Mouse (Mus musculus): ENCODE results near the gene Itgb8.

Itgb8 gene

DNA sequence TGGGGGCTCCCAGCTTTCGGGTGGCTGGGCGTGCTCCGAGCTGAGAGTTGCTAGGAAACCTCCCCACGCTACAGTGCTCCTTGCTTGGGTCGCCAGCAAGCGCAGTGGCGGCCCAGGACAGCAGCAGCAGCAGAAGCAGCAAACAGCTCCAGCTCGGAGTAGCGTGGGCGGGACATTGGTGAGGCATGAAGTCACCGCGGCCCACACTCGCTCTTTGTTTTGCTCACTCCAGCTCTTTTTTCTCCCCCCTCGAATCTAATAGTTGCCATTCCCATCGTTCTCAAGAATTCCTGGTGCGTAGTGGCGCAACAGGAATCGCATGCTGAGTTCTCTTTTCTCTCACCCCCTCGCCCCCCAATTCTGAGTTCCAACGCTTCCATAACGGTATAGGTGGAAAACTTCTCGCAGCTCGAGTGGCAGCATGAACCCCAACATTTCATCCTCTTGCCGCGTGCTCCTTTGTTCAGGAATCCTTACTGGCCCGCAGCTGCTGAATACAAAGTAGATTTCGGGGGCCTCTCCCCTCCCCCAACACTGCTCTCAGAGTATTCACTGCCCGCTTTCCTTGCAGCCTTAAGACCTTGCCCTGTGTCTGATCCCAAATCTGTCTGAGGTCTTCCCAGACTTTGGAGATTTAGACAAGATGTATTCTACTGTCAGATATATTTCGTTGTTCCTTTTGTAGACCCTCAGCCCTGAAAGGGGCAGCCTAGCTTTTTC is at the start of gene Itgb8:
Itgb8 (minus strand) TSS at position 107 of the 720 bp plus-strand sequence.
- DNase-seq (ENCODE audit: low spot score): peak; percentile 67

DNA sequence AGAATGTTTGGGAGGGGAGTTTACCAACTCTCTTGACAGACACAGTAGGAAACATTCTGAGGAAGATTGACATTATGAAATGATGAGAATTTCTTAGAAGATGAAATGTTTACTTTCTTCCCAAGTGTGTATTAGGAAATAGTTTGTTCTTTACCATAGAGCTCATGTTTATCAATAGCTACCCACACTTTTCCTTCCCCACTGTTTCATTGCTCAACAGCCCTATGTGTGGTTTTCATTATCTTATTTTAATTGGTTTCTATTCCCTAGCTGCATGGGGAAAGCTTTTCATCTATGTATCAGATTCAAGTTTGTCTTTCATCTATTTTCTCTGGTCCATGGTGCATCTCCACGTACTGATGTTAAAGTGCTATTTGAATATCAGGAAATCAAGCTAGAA is 37.7 kb upstream of the Itgb8 start:
- DNase-seq (ENCODE audit: low spot score): no peak

DNA sequence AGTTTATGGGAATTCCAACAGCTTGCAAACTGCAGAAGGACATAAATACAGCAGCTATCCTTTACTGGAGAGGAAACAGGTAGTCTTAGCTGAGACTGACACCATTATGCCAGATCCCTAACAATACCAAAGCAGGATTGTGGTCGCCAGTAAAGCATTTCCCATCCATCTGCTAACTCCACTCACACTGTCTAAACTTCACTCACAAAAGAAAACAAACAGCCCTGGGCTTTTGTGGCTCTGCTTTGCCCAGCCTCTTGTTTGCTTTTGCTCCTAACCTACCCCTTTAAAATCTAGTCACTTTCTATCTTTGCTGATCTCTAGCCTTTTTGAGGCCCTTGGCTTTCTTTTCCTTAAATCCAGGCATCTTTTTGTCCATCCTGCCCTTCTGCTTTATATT is 35.0 kb upstream of the Itgb8 start:
- DNase-seq (ENCODE audit: low spot score): no peak

DNA sequence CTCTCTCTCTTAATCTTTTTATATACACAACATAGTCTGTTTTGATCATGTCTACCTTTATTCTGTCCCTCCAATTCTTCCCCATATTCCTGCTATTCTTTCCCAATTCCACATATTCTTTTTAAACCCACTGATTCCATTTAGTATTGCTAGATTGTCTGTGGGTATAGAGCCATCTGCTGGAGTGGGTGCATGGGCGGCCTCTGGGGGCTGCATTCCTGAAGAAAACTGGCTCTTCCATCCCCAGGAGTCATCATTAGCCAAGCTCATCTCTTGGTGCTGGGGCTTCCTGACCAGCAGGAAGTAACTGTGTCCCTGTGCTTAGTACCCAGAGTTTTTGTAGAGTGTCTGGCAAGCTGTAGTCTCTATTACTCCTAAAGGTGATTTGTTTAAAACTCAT is 33.4 kb upstream of the Itgb8 start:
- no peak for DNase-seq (ENCODE audit: low spot score)

DNA sequence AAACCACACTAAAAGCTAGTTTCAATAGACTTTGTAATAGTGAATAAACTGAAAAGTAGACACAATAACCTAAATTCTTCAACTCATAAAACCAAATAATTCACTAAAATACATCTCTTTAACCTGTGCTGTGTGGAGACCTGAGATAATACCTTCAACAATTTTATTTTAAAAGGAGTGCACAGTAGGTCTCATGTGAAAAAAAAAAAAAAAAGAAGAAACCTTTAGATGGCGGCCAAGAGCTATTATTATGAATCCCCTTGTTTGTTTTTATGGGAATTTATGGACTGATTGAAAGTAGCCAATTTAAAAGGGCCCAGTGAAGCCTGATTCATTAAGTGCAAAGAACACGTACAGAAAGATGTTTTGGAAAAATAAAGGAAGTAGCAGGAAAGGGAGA is 31.4 kb upstream of the Itgb8 start:
- no peak for DNase-seq (ENCODE audit: low spot score)

DNA sequence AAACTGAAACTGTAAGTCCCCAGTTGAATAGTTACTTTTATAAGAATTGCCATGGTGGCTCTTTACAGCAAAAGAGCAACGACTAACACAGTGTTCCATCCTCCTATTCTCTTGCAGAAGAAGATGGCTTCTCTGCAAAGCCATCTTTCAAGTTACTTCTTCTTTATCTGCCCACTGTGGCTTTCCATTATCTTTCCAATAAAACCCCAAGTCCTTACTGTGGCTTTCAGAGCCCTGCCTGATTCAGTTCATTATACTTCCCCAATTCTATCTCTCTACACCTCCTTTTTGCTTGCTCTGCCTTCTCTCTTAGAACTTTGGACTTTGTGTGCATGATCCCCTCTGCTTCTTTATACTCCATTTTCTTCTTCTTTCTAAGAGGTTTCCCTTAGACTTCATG is 30.1 kb upstream of the Itgb8 start:
- DNase-seq (ENCODE audit: low spot score): no peak

DNA sequence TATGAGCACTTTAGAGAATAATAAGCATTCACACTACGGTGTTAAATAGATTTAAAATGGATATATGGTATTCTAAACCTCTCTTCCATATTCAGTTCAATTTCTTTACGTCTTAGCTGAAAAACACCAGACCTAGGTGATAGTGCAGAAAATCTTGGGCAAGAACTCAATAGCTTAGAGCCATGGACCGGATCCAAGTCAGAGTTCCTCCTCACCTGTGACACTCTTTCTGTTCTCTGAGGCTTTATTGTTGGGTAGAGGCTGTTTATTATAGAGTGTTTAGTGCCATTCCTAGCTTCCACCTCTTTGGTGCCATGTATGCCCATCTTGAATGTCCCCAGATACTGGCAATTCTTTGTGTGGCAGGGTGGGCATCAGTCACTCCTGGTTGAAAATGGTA is 25.9 kb upstream of the Itgb8 start:
- DNase-seq (ENCODE audit: low spot score): no peak

DNA sequence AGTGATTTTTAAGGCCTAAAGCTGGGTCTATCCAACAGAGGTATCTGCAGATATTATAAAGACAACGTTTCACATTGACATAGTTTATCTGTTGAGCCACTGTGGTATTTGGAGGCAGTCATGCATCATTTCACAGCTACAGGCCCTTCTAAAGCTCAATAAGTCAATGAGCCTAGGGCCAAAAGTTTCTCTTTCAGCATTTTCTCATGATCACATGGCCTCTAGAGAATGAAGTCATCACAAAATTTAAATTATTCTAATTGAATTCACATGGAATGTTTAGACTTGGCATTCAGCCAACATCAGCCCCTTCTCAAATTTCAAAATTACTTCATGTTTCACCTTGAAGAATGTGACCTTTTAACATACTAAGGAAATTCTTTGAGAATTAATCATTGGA is 10.0 kb upstream of the Itgb8 start:
- peak; percentile 22 for DNase-seq (ENCODE audit: low spot score)

DNA sequence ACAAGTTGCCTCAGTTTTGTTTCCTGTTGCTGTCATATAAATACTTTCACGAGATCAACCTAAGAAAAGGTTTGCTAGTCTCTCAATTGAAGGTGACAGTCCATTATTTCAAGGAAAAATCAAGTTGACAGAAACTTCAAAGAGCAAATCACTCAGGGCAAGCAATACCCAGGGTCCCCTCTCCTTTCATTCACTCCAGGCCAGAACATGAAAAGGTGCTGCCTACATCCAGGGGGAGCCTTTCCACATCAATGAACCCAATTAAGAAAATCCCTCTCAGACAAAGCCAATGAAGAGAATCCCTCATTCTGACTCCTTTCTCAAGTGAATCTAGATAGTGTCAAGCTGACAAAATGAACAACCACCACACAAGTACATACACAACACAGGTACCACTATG is 2.5 kb upstream of the Itgb8 start:
- DNase-seq (ENCODE audit: low spot score): peak; percentile 55

DNA sequence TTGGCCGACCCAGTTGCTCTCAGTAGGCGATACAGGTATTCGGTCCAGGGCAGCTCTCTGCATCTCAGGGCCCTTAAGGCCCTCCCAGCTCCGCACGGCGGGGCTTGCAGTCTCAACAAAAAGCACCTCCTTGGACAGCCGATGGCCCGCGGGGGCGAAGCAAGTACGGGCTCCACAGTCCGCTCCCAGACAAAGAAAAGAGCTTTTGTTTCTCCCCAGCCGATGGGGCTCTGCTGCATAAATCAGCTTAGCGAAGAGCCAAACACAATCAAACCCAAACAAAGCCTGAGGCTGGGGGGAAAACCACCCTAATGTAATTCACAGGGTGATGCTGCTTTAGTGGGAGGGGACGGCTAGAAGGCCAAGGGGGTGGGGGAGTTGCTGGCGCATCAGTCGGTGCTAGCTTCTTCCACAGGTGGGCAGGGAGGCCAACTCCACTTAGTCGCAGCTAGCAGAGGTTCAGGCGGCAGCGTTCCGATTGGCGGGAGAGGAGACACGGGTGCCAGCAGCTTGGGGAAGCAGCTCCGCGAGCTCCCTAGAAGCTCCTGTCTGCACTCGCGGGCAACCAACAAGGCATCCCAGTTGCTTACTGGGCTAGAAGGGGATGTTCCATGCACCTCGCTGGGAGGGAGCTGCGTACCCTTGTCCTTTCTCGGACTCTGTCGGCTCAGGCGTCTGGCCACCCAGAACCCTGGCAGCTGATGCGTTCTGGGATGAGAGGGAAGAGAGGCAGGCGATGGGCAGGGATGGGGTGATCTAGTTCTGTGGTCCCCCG is 494 bp downstream of the Itgb8 start:
- DNase-seq (ENCODE audit: low spot score): peak; percentile 85

DNA sequence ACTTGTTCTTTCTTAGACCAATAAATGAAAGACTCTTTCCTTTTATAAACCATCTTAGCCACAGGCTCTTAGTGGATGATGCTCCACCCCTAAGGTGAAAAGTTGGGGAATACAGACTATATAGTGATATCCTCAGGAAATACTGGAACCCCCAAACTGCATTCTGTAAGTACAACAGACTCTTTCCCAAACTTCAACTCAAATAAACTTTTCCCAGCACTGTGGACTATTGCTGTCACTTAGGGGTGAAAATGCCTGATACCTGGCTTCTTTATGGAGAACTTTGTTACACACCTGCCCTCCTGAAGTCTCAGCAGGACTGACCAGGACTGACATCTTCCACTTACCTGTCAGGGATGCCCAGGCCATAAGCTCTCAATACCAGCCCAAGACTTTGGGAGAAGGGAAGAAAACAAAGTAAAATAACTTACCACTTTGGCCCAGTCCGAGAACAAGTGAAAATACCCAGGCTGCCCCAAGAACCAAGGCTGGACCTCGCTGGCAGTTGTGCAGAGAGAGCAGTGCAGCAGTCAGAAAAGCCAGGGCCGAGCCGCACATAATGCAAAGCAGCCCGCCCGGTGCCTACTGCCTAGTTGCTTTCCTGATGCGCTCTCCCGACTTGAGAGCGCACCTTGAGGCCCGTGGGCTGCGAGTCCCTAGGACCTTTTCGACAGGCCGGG is 1.2 kb downstream of the Itgb8 start:
- DNase-seq (ENCODE audit: low spot score): no peak

DNA sequence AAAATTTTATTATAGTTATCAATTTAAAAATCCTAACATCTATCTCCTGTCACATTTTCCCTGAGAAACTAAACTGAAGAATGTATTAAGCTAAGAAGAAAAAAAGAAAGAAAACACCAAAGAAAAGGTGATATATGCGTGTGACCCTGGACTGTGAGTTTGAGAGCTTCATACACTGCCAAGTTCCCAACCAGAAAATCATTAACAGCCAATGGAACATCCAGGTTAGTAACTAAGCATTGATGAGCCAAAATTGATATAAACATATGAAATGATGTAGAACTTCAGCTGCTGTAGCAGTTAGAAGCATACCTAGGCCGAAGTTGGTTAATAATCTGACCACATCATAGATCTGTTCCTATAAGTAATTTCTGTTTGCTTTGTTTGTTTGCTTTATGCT is 6.8 kb downstream of the Itgb8 start:
- DNase-seq (ENCODE audit: low spot score): no peak

DNA sequence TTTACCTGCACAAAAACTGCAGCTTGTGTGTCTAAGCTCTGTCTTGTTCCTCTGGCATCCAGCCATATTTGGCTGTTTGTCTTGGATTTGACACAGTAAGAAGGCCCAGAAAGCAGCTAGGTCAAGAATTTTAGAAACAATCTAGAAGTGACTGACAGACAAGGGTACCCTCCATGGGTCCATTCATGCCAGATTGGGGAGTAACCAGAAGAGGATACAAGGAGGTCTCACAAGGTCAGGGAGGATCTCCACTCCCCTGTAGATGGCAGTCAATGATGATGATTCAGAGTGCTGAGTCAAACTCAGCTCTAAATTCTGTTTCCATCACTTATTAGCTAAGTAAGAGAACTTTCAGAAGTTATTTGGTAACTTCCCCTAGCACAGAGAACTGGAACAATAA is 8.2 kb downstream of the Itgb8 start:
- no peak for DNase-seq (ENCODE audit: low spot score)

DNA sequence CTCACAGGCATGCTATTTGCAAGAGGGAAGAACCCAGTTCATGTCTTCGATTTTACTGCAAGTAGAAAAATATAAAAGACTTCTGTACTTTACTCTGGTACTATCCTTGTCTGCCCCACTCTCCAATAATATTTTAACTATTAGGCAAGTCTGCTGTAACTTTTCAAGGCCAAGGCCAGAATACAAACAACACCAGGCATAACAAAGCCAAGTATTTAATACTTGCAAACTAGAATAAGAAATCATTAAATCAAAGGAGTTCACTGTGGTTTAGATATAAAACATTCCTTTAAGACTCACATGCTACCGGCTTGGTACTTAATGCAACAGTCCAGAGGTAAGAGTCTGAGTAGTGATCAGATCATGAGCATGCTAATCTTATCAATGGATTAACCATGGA is 9.0 kb downstream of the Itgb8 start:
- no peak for DNase-seq (ENCODE audit: low spot score)

DNA sequence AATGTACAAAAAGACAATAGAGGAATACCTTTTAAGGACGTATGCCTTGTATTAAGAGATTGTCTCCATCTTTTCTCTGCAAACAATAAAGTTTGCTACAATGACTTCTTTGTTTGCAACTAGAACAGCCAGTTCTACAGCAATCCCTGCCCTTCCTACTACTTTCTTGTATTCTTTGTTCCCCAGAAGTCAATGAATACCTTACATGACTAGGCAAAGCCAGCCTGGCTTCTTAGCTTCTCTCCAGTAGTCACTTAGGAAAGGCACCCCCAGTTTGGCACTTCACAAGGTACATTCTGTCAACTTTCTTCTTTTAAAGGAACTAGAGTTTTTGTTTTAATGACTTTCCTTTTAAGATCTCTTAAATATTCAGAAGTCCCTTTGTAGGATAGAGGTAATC is 10.7 kb downstream of the Itgb8 start:
- DNase-seq (ENCODE audit: low spot score): no peak

DNA sequence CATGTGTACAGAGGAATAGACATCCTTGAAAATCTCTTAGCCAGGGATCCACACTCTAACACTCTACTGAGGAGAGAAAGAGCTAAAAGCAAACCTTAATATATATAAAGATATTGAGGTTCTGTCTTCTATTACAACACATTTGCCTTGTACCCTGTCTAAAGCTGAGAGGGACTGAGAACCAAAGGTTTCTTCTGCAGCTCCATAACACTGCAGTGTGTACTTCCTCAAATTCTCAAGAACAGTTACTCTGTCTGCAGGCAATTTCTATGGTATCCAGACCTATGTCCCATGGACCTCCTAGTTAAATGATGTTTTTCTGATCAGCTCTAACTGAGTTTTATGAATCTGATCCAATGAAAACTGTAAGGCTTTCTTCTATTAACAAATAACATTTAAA is 13.9 kb downstream of the Itgb8 start:
- DNase-seq (ENCODE audit: low spot score): no peak

DNA sequence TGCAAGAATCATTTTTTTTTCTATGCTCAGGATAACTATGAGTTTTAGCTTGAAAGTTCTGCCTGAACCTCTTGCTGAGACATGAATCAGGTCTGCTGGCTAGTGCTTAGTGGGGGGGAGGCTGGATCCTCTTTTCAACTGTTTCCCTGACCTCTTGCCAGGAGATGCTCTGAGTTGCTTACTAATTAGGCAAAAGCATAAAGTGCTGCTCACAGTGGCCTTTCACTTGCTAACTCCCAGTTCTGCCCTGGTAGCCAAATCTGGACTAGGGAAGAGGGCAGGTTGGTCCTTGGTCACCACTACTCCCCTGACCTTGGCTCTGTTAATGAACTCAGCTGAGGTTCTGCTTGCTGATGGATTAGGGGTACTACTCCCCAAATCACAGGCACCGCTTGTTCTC is 19.2 kb downstream of the Itgb8 start:
- no peak for DNase-seq (ENCODE audit: low spot score)

DNA sequence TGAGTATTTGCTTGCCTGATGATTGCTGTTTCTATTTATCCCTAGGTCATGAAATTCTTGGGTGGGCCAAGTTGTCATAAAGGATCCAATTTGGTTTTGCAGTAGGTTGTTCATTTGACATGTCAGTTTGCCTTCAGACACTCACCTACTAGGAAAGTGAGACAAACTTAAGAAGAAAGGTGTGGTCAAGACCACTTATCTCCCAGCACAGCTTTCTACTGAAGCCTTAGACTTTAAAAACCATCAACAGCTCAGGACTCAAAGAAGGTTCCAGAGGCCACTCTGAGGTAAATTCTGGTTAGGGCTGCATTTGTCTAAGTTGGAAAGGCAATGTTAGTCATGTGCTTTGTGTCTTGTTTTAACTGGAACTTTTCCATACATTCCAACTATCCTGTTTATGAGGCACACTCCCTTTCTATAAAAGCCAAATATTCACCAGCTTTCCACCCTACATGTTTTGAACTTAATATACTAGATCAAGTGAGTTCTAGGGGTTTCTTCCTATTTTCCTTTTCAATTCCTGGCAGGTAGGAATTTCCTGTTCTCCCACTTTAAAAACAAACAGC is 20.8 kb downstream of the Itgb8 start:
- DNase-seq (ENCODE audit: low spot score): no peak

DNA sequence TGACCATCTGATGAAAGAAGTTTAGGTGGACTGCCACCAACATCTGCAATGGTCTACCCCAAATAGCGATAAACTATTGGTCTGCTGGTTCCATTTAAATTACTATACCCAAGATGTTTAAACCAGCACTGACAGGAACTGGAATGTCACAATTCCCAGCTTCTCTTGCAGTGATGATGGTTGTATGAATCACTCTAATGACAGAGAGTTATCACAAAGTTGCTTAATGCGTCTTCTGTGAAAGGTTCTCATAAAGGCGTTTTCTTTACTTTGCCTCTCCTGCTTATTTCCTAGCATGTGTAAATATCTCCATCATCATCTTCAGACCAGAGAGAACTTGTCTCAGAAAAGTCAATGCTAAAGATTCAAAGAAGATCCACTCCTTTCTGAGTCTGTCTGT is 23.4 kb downstream of the Itgb8 start:
- no peak for DNase-seq (ENCODE audit: low spot score)

DNA sequence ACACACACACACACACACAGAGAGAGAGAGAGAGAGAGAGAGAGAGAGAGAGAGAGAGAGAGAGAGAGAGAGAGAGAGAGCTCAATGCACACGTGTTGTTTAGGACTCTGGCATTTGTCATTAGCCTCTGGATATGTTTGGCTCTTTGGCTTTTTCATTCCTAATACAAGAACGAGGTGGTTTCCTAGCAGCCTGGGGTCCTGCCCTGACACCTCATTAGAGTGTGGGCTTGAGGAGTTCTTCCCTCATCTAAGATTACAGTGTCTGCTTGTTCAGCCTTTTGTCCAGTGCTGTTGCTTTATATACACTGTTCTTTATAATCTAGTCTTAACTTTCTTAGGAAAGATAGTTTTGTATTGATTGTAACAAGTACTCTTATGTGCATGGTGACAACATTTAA is 27.1 kb downstream of the Itgb8 start:
- no peak for DNase-seq (ENCODE audit: low spot score)

DNA sequence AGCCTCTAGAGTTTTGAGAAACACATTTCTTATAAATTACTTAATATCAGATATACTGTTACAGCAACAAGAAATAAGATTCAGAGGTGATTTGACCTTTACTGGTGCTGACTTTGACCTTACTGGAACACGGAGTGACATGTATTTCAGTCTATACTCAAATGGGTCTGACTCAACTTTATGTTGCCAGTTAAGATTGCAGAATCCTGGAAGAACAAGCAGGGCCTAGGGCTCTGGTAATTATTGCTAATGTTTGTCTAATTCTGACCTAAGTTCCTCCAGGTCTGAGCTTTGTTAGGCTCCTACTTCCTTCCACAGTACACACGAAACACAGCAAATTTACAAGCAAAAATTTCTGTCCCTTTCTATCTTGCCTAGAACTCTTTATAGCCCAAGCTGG is 28.0 kb downstream of the Itgb8 start:
- no peak for DNase-seq (ENCODE audit: low spot score)

DNA sequence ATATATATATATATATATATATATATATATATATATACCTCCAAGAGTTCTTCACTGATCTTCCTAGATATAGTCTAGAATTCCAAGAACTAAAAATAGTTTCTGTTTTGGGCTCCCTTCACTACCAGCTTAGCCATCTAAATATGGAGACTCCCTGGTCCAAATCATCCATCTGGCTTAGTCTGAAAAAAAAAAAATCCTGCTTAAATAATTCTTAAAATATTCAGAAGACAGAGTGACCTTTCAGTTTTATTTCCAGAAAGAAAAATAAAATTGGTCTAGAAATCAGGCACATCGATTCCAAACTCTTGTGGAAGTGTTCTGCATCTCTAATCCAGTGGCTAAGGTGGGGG is 28.6 kb downstream of the Itgb8 start:
- DNase-seq (ENCODE audit: low spot score): no peak
